Mouse (Mus musculus): Measurements from ENCODE around the gene Fam83c. TPM values are rescaled to one million over a fixed set of nuclear protein-coding genes. Genes with fewer than 3 reads are reported as not detected.

Fam83c gene
- total and polyA plus RNA-seq, 2 experiments: not detected

- no peak for TF ChIP-seq CTCF (IDR thresholded peaks at IDR 0.05; ENCODE audit: low read depth, low read length)
- TF ChIP-seq POLR2A (IDR thresholded peaks at IDR 0.05; ENCODE audit: extremely low read depth, insufficient read depth, low read length): no peak
- Histone ChIP-seq H3K9ac (ENCODE audit: low read depth, low read length) (no peak overlapping the region), H3K4me3 (ENCODE audit: insufficient read depth, low read depth, low read length) (no peak overlapping the region), H3K27me3 (ENCODE audit: control insufficient read depth, insufficient read depth, low read length) (0 out of 2 replicates have a peak, but pooled peaks cover 2% of the 10 kb centered on the region), H3K27ac (replicated peaks; ENCODE audit: insufficient read depth, low read depth, low read length) (no peak overlapping the region), H3K36me3 (ENCODE audit: control insufficient read depth, insufficient read depth, low read length) (no peaks in the 10 kb centered on the region), H3K4me1 (ENCODE audit: control insufficient read depth, insufficient read depth, low read length) (no peaks in the 10 kb centered on the region), H3K79me2 (ENCODE audit: control insufficient read depth, insufficient read depth, low read length) (no peaks in the 10 kb centered on the region)
- DNase-seq (ENCODE audit: extremely low read depth, low read depth, low spot score): no peak
- WGBS: 64% methylated on average over 18 of the region's 18 CpGs
These were observed 46.4 kb downstream of the Fam83c start for GRCm38 (mm10) chr2:155787949-155788931.

DNA sequence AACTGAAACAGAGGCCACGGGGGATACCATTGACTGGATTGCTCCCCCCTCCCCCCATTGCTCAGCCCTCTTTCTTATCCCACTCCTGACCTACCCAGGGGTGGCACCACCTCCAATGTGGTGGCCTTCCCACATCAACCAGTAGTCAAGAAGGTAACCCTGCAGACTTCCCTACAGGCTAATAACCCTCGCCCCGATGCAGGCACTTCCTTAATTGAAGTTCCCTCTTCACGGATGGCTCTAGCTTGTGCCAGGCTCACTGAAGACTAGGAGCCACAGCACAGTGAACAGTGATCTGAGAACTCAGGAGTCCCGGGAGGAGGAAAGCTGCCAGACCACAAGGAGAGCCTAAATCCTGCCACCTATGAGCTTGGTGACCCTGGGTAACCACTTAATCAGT, 47.7 kb downstream of the Fam83c start:
- Histone ChIP-seq H3K79me2 (ENCODE audit: control insufficient read depth, insufficient read depth, low read length) (no peaks in the 10 kb centered on the region), H3K4me3 (ENCODE audit: insufficient read depth, low read depth, low read length) (no peak overlapping the region), H3K27ac (replicated peaks; ENCODE audit: insufficient read depth, low read depth, low read length) (no peak overlapping the region), H3K9ac (ENCODE audit: low read depth, low read length) (no peak overlapping the region), H3K4me1 (ENCODE audit: control insufficient read depth, insufficient read depth, low read length) (no peaks in the 10 kb centered on the region), H3K36me3 (ENCODE audit: control insufficient read depth, insufficient read depth, low read length) (no peaks in the 10 kb centered on the region), H3K27me3 (ENCODE audit: control insufficient read depth, insufficient read depth, low read length) (0 out of 2 replicates have a peak, but pooled peaks cover 2% of the 10 kb centered on the region)
- no peak for DNase-seq (ENCODE audit: extremely low read depth, low read depth, low spot score)
- no peak for TF ChIP-seq CTCF (IDR thresholded peaks at IDR 0.05; ENCODE audit: low read depth, low read length)
- no peak for TF ChIP-seq POLR2A (IDR thresholded peaks at IDR 0.05; ENCODE audit: extremely low read depth, insufficient read depth, low read length)
- WGBS: 65% methylated on average over 5 of the region's 5 CpGs

GRCm38 (mm10) chr2:155784534-155784933, 50.1 kb downstream of the Fam83c start:
- Histone ChIP-seq H3K27ac (replicated peaks; ENCODE audit: insufficient read depth, low read depth, low read length) (no peak overlapping the region), H3K36me3 (ENCODE audit: control insufficient read depth, insufficient read depth, low read length) (no peaks in the 10 kb centered on the region), H3K9ac (ENCODE audit: low read depth, low read length) (no peak overlapping the region), H3K79me2 (ENCODE audit: control insufficient read depth, insufficient read depth, low read length) (no peaks in the 10 kb centered on the region), H3K4me1 (ENCODE audit: control insufficient read depth, insufficient read depth, low read length) (no peaks in the 10 kb centered on the region), H3K27me3 (ENCODE audit: control insufficient read depth, insufficient read depth, low read length) (0 out of 2 replicates have a peak, but pooled peaks cover 2% of the 10 kb centered on the region), H3K4me3 (ENCODE audit: insufficient read depth, low read depth, low read length) (no peak overlapping the region)
- TF ChIP-seq CTCF (IDR thresholded peaks at IDR 0.05; ENCODE audit: low read depth, low read length): no peak
- TF ChIP-seq POLR2A (IDR thresholded peaks at IDR 0.05; ENCODE audit: extremely low read depth, insufficient read depth, low read length): no peak
- WGBS: 75% methylated on average over 6 of the region's 6 CpGs
- DNase-seq (ENCODE audit: extremely low read depth, low read depth, low spot score): no peak

GRCm38 (mm10) chr2:155779506-155779905, 55.1 kb downstream of the Fam83c start:
- H3K27me3 ChIP-seq (ENCODE audit: control insufficient read depth, insufficient read depth, low read length): no peaks in the 10 kb centered on the region
- TF ChIP-seq POLR2A (IDR thresholded peaks at IDR 0.05; ENCODE audit: extremely low read depth, insufficient read depth, low read length) (no peak), CTCF (IDR thresholded peaks at IDR 0.05; ENCODE audit: low read depth, low read length) (no peak)
- no peak overlapping the region for H3K27ac ChIP-seq (replicated peaks; ENCODE audit: insufficient read depth, low read depth, low read length)

DNA sequence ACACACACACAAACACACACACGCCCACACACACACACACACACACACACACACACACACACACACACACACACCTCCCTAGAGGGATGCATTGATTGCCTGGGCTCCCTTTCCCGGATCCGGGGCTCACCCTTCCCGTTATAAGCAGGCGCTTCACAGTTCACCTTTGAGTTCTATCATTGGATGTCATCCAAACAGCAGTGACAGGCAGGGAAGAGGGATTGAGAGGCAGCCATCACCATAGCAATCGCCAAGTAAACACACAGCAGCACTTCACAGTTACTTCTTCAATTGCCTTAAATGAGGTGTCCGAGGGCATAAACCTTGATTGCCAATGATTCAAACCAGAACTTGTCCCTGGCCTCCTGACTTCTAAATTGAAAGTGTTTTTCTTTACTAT, 55.6 kb downstream of the Fam83c start:
- H3K27me3 ChIP-seq (ENCODE audit: control insufficient read depth, insufficient read depth, low read length): peaks cover 3% of the 10 kb centered on the region; the same call in 1 of the 2 replicates

More at GRCm38 (mm10) chr2:155779506-155779905, 55.1 kb downstream of the Fam83c start:
- H3K4me1 ChIP-seq (ENCODE audit: control insufficient read depth, insufficient read depth, low read length): no peaks in the 10 kb centered on the region
- 78% methylated on average over 3 of the region's 3 CpGs for WGBS
- no peak for DNase-seq (ENCODE audit: extremely low read depth, low read depth, low spot score)
- H3K79me2 ChIP-seq (ENCODE audit: control insufficient read depth, insufficient read depth, low read length): no peaks in the 10 kb centered on the region
- no peak overlapping the region for H3K4me3 ChIP-seq (ENCODE audit: insufficient read depth, low read depth, low read length)
- no peak overlapping the region for H3K9ac ChIP-seq (ENCODE audit: low read depth, low read length)
- H3K36me3 ChIP-seq (ENCODE audit: control insufficient read depth, insufficient read depth, low read length): no peaks in the 10 kb centered on the region

More for the DNA sequence above, 55.6 kb downstream of the Fam83c start:
- TF ChIP-seq POLR2A (IDR thresholded peaks at IDR 0.05; ENCODE audit: extremely low read depth, insufficient read depth, low read length): no peak
- no peak for TF ChIP-seq CTCF (IDR thresholded peaks at IDR 0.05; ENCODE audit: low read depth, low read length)
- no peak for DNase-seq (ENCODE audit: extremely low read depth, low read depth, low spot score)
- Histone ChIP-seq H3K4me3 (ENCODE audit: insufficient read depth, low read depth, low read length) (no peak overlapping the region), H3K27ac (replicated peaks; ENCODE audit: insufficient read depth, low read depth, low read length) (no peak overlapping the region), H3K36me3 (ENCODE audit: control insufficient read depth, insufficient read depth, low read length) (no peaks in the 10 kb centered on the region), H3K79me2 (ENCODE audit: control insufficient read depth, insufficient read depth, low read length) (no peaks in the 10 kb centered on the region), H3K9ac (ENCODE audit: low read depth, low read length) (no peak overlapping the region), H3K4me1 (ENCODE audit: control insufficient read depth, insufficient read depth, low read length) (no peaks in the 10 kb centered on the region)
- WGBS: 18% methylated on average over 6 of the region's 7 CpGs

Data from liver, adult 2 months (tissue).